Mouse (Mus musculus): Measurements from ENCODE around the gene Tomm34. TPM values are rescaled to one million over a fixed set of nuclear protein-coding genes. Genes with fewer than 3 reads are reported as not detected.
"Not testable (repeated sequence)": the region's sequence is repeated elsewhere in the genome, so short reads cannot be mapped to it uniquely, and the experiment has no call there.

The Tomm34 gene
- polyA plus RNA-seq, 1 experiment from 2014 or later, result 55.5 TPM

DNA sequence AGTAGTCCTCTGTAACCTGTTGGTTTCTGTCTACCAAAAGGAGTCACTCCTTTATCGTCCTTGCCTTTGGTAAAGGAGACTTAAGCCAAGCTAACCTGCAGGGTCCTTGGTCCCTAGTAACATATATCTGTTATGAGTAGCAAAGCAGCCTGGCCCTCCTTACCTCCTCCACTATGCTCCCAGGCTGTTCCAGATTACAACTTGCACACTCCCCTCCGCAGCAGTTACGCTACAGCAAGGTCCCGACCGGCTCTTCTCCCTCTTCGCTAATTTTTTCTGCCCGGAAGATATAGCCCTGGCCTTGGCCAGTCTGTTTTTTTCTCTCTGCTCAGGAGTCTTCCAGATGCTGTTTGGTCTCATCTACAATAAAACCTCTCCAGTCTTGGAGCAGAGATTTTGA is 2.2 kb upstream of the Tomm34 start:
- Histone ChIP-seq H3K9ac (replicated peaks) (no peak overlapping the region), H3K4me3 (no peak overlapping the region), H3K4me1 (peaks cover 40% of the 10 kb centered on the region), H3K36me3 (no peaks in the 10 kb centered on the region), H3K4me2 (replicated peaks) (no peak overlapping the region), H3K27ac (replicated peaks) (no peak overlapping the region), H3K9me3 (no peaks in the 10 kb centered on the region), H3K27me3 (no peaks in the 10 kb centered on the region)
- ATAC-seq (replicated peaks), result no peak
- WGBS, result 89% methylated on average over 7 of the region's 7 CpGs

DNA sequence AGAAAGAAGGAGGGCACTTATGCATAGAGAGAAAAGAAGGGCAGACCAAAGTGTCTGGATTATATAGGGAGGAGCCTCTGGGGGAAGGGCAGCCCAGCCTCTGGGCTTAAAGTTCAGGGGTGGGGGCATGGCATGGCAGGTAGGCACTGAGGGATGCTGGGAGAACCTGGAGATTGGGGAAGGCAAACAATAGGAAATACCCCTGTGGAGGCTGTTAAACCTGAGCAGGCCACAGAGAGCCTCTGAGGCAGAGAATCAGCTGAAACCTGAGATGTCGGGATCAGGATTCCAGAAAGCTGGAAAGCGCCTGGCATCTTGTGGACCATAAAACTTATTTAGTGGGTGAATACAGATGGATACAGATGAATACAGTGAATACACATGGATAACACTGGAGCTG is 1.1 kb upstream of the Tomm34 start:
- Histone ChIP-seq H3K27me3 (no peaks in the 10 kb centered on the region), H3K36me3 (no peaks in the 10 kb centered on the region), H3K27ac (replicated peaks) (no peak overlapping the region), H3K4me3 (no peak overlapping the region), H3K9ac (replicated peaks) (no peak overlapping the region), H3K9me3 (no peaks in the 10 kb centered on the region), H3K4me2 (replicated peaks) (no peak overlapping the region), H3K4me1 (peaks cover 41% of the 10 kb centered on the region)
- WGBS, result 72% methylated on average over 2 of the region's 2 CpGs
- no peak for ATAC-seq (replicated peaks)

DNA sequence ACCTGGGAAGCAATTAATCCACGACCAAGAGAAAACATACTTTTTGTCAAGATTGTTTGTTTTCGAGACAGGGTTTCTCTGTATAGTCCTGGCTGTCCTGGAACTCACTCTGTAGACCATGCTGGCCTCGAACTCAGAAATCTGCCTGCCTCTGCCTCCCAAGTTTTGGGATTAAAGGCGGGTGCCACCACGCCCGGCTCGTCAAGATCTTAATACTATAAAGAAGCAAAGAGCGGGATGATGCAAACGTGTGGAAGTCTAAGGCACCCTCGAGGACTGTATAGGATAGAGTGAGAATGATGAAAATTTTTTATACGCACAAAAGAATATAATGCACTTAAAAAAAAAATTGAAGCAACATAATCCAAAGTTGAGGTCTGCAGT is 460 bp upstream of the Tomm34 start:
- H3K9ac ChIP-seq (replicated peaks), result peak overlapping the region; percentile 84; the same call in 1 of the 2 replicates
- not testable (repeated sequence) for H3K27me3 ChIP-seq; H3K9me3 ChIP-seq; H3K36me3 ChIP-seq; ATAC-seq (replicated peaks)
- H3K4me1 ChIP-seq, result peaks cover 41% of the 10 kb centered on the region
- peak overlapping the region; percentile 59 for H3K4me2 ChIP-seq (replicated peaks)
- 77% methylated on average over 11 of the region's 11 CpGs for WGBS
- H3K4me3 ChIP-seq, result peak overlapping the region; percentile 82
- H3K27ac ChIP-seq (replicated peaks), result peak overlapping the region; percentile 82

DNA sequence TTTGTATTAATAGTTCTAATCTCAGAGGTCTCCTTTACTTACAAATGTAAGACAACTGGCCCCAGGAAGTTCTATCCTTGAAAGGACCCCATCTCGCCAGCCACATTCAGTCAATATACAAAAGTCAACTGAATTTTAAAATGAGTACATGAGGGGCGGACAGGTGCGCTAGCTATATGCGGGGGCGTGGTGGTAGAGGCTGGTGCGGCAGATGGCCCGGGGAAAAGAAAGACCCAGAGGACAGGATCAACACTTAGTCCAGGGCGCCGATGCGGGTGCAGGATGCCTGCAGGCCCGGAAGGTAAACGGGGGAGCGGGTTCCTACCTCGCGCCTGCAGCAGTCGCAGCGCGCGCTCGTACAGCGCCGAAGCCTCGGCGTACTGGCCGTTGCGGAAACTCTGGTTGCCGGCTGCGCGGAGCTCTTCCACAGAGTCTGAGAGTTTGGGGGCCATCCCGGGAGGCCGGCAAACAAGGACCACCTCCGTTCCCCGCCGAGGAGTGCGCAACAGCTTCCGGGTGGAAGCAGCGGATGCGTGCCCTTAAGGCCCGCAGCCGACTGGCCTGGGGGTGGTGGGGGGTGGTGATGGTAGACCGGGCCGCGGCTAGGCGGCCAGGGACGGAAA is 716 bp downstream of the Tomm34 start, which contains the start of gene Stk4:
Gene Stk4 (plus strand): TSS at position 181 of the 623 bp plus-strand sequence.
- Histone ChIP-seq H3K4me3 (peak within 1 kb of the TSS; percentile 82), H3K4me1 (peaks cover 34% of the 10 kb centered on the region), H3K9me3 (no peaks in the 10 kb centered on the region), H3K27me3 (no peaks in the 10 kb centered on the region), H3K4me2 (replicated peaks) (peak within 1 kb of the TSS; percentile 59), H3K9ac (replicated peaks) (peak within 1 kb of the TSS; percentile 84), H3K27ac (replicated peaks) (peak within 1 kb of the TSS; percentile 82), H3K36me3 (peaks cover 4% of the 10 kb centered on the region)
- ATAC-seq (replicated peaks), result peak; percentile 51
- under 1% methylated on average over 45 of the region's 45 CpGs for WGBS

DNA sequence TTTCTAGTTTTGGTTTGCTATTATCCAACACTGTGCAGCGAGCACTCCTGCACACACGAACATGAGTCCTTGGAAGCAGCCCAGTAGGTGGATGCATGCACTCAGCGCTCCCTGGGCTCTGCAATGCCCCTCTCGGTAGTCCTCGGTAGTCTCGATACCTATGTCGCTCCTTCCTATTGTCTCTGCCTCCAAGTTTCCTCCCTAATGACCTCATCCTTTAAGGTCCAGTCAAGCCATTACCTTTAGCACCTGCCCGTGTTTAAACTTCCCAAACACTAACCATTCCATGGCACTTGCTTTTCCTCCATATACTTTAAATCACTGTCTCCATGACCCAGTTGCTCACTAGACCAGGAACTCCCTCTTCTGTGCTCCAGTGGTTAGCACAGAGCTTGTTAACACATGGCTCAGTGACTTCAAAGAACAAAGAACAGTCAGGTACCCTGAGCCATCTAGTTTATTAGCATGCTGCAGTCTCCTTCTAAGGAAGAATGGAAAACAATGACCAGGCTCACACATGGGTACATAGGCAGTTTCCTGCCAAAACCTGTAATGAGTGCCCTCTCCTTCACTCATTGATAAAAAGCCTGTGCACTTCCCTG is 11.2 kb downstream of the Tomm34 start:
- H3K4me1 ChIP-seq, result no peaks in the 10 kb centered on the region
- no peak for ATAC-seq (replicated peaks)
- no peak overlapping the region for H3K4me2 ChIP-seq (replicated peaks)
- H3K9ac ChIP-seq (replicated peaks), result no peak overlapping the region
- WGBS, result 89% methylated on average over 8 of the region's 8 CpGs
- no peak overlapping the region for H3K27ac ChIP-seq (replicated peaks)
- no peaks in the 10 kb centered on the region for H3K9me3 ChIP-seq
- H3K27me3 ChIP-seq, result no peaks in the 10 kb centered on the region
- no peak overlapping the region for H3K4me3 ChIP-seq
- H3K36me3 ChIP-seq, result peaks cover 82% of the 10 kb centered on the region

- no peak for ATAC-seq (replicated peaks)
- WGBS, result 97% methylated on average over 8 of the region's 8 CpGs
- Histone ChIP-seq H3K36me3 (peaks cover 71% of the 10 kb centered on the region), H3K4me3 (no peak overlapping the region), H3K4me1 (no peaks in the 10 kb centered on the region), H3K27me3 (no peaks in the 10 kb centered on the region), H3K9ac (replicated peaks) (no peak overlapping the region), H3K9me3 (no peaks in the 10 kb centered on the region), H3K4me2 (replicated peaks) (no peak overlapping the region), H3K27ac (replicated peaks) (no peak overlapping the region)
Measured at GRCm38 (mm10) chr2:164054671-164055070, 16.3 kb downstream of the Tomm34 start.

DNA sequence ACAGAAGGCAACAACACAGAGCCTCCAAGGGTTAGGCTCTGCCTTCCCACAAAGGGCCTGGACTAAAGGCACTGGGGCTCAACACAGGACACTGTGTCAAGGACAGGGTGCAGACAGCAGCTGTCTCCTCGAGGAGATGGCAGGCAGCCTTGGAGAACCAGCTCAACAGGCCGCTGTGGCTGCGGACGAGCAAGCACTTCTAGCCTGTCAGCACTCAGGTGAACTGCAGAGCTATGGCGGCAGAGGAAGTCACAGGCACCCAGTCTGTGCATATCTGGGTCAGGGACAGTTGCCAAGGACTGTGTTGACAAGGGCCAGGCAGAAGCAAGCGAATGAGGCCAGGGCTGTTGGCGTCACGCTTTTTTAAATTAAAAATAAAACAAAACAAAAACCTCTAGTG is 17.2 kb downstream of the Tomm34 start:
- Histone ChIP-seq H3K4me2 (replicated peaks) (no peak overlapping the region), H3K27me3 (no peaks in the 10 kb centered on the region), H3K27ac (replicated peaks) (no peak overlapping the region), H3K9ac (replicated peaks) (no peak overlapping the region), H3K4me1 (no peaks in the 10 kb centered on the region), H3K9me3 (no peaks in the 10 kb centered on the region), H3K36me3 (peaks cover 62% of the 10 kb centered on the region), H3K4me3 (no peak overlapping the region)
- no peak for ATAC-seq (replicated peaks)
- WGBS, result 92% methylated on average over 8 of the region's 8 CpGs

DNA sequence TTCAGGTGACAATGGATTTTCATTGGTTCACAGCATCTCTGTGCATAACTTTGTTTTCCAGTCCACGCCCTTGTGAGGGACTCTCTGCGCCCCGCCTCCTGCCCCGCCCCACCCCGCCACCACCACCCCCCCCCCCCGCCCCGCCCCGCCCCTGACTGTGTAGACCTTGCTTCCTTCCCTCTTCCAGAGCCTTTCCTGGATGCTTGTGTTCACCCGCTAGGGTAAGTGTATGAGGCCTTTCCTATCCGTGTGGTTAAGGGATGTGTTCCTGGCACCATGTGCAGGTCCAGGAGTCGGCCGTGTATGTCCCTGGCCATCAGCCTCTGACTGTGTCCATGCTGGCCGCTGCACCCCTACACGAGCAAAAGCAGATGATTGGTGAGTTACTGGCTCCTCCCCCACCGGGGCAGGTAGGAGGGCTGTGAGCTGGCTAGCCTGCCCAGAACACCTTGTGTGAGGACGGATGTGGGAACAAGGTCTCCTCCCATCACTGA is 23.7 kb downstream of the Tomm34 start:
- peak overlapping the region; percentile 46 for H3K4me2 ChIP-seq (replicated peaks)
- no peak for ATAC-seq (replicated peaks)
- no peak overlapping the region for H3K27ac ChIP-seq (replicated peaks)
- H3K36me3 ChIP-seq, result peaks cover 7% of the 10 kb centered on the region
- 0 out of 2 replicates have a peak overlapping the region, but pooled peaks have one; percentile 26 for H3K9ac ChIP-seq (replicated peaks)
- peaks cover 3% of the 10 kb centered on the region; the same call in 1 of the 2 replicates for H3K4me1 ChIP-seq
- H3K4me3 ChIP-seq, result peak overlapping the region; percentile 35
- 1% methylated on average over 13 of the region's 16 CpGs for WGBS
- no peaks in the 10 kb centered on the region for H3K9me3 ChIP-seq
- no peaks in the 10 kb centered on the region for H3K27me3 ChIP-seq

- no peak for ATAC-seq (replicated peaks)
- H3K4me3 ChIP-seq, result no peak overlapping the region
- H3K36me3 ChIP-seq, result no peaks in the 10 kb centered on the region
- WGBS, result 92% methylated on average over 2 of the region's 2 CpGs
- H3K9ac ChIP-seq (replicated peaks), result no peak overlapping the region
- 0 out of 2 replicates have a peak, but pooled peaks cover 1% of the 10 kb centered on the region for H3K4me1 ChIP-seq
- no peak overlapping the region for H3K4me2 ChIP-seq (replicated peaks)
- no peaks in the 10 kb centered on the region for H3K27me3 ChIP-seq
- H3K9me3 ChIP-seq, result no peaks in the 10 kb centered on the region
- no peak overlapping the region for H3K27ac ChIP-seq (replicated peaks)
Measured at GRCm38 (mm10) chr2:164041523-164041922, 29.4 kb downstream of the Tomm34 start.

GRCm38 (mm10) chr2:164040949-164041348 is 30.0 kb downstream of the Tomm34 start:
- Histone ChIP-seq H3K9me3 (no peaks in the 10 kb centered on the region), H3K27ac (replicated peaks) (no peak overlapping the region), H3K9ac (replicated peaks) (no peak overlapping the region), H3K27me3 (no peaks in the 10 kb centered on the region), H3K4me1 (0 out of 2 replicates have a peak, but pooled peaks cover 2% of the 10 kb centered on the region), H3K4me3 (no peak overlapping the region), H3K4me2 (replicated peaks) (no peak overlapping the region), H3K36me3 (no peaks in the 10 kb centered on the region)
- no peak for ATAC-seq (replicated peaks)
- 86% methylated on average over 6 of the region's 6 CpGs for WGBS

DNA sequence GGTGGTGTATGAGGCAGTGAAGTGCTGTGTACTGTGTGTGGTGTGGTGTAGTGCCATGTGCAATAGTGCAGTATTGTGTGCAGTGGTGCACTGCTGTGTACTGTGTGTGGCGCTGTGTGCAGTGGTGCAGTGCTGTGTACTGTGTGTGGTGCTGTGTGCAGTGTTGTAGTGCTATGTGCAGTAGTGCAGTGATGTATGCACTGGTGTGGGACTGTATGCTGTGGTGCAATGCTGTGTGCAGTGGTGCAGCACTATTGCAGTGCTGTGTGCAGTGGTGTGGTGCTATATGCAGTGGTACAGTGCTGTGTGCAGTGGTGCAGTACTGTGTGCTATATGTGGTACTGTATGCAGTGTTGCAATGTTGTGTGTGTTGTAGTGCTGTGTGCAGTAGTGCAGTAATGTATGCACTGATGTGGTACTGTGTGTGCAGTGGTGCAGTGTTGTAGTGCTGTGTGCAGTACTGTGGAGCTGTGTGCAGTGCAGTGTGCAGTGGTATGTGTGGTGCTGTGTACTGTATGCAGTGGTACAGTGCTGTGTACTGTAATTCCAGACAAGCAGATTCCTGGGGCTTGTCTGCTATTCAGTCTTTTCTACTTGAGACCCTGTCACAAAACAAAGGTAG is 32.5 kb downstream of the Tomm34 start:
- Histone ChIP-seq H3K4me3 (no peak overlapping the region), H3K9me3 (no peaks in the 10 kb centered on the region), H3K4me2 (replicated peaks) (no peak overlapping the region), H3K9ac (replicated peaks) (no peak overlapping the region), H3K27ac (replicated peaks) (no peak overlapping the region), H3K36me3 (no peaks in the 10 kb centered on the region), H3K27me3 (no peaks in the 10 kb centered on the region), H3K4me1 (0 out of 2 replicates have a peak, but pooled peaks cover 2% of the 10 kb centered on the region)
- peak; percentile 48; the same call in 1 of the 2 replicates for ATAC-seq (replicated peaks)
- WGBS, result 93% methylated on average over 1 of the region's 1 CpGs

- H3K4me2 ChIP-seq (replicated peaks), result no peak overlapping the region
- ATAC-seq (replicated peaks), result no peak
- H3K27ac ChIP-seq (replicated peaks), result no peak overlapping the region
- H3K4me3 ChIP-seq, result no peak overlapping the region
- WGBS, result 54% methylated on average over 10 of the region's 10 CpGs
- H3K4me1 ChIP-seq, result 0 out of 2 replicates have a peak, but pooled peaks cover 2% of the 10 kb centered on the region
- H3K27me3 ChIP-seq, result no peaks in the 10 kb centered on the region
- no peak overlapping the region for H3K9ac ChIP-seq (replicated peaks)
- H3K36me3 ChIP-seq, result no peaks in the 10 kb centered on the region
- no peaks in the 10 kb centered on the region for H3K9me3 ChIP-seq
Measured at GRCm38 (mm10) chr2:164036520-164037019, 34.4 kb downstream of the Tomm34 start.

Data from forebrain, embryonic 15.5 days (tissue).